9 mouse cellular contexts compared by ENCODE assay signal in genomic region chr14:109891151-109891895, GRCm38 (mm10).
DNase-seq lines count a peak whose midpoint lies in the region; ATAC-seq and TF ChIP-seq lines count a peak whose summit lies in the region.
"Had no signal": no experiment of that assay in that cellular context is flagged by ENCODE, and none has a peak within 500 bp of the region (broad histone marks: within the 10 kb centered on the region; RNA-seq: fewer than 3 reads in every experiment).

No protein-coding gene starts in this region.

- no peaks in the 10 kb centered on the region for H3K9me3 ChIP-seq in hindbrain, postnatal 0 days (ENCODE audit: low read length)
- H3K9me3 ChIP-seq: liver, embryonic 13.5 days had no signal

- H3K36me3 ChIP-seq in hindbrain, postnatal 0 days (ENCODE audit: insufficient read depth, low read length), result no peaks in the 10 kb centered on the region
- H3K36me3 ChIP-seq: liver, embryonic 13.5 days had no signal

- H3K4me2 ChIP-seq in hindbrain, postnatal 0 days (ENCODE audit: low read depth, low read length), result no peak overlapping the region
- H3K4me2 ChIP-seq: liver, embryonic 13.5 days had no signal

- H3K4me3 ChIP-seq in hindbrain, postnatal 0 days (ENCODE audit: low read length), result no peak overlapping the region
- H3K4me3 ChIP-seq: liver, embryonic 13.5 days had no signal

- no peak overlapping the region for H3K9ac ChIP-seq in hindbrain, postnatal 0 days (replicated peaks; ENCODE audit: low read length)
- H3K9ac ChIP-seq: liver, embryonic 13.5 days had no signal

- no peak overlapping the region for H3K27ac ChIP-seq in hindbrain, postnatal 0 days
- H3K27ac ChIP-seq: liver, embryonic 13.5 days had no signal

- peak; percentile 58 for TF ChIP-seq CTCF in hindbrain, postnatal 0 days (IDR thresholded peaks at IDR 0.05; ENCODE audit: low read depth)

- WGBS in hindbrain, postnatal 0 days, result 55% methylated on average over 3 of the region's 3 CpGs

- no peaks in the 10 kb centered on the region for H3K27me3 ChIP-seq in hindbrain, postnatal 0 days (ENCODE audit: insufficient read depth, low read length)
- H3K27me3 ChIP-seq: liver, embryonic 13.5 days had no signal

- H3K4me1 ChIP-seq in hindbrain, postnatal 0 days (ENCODE audit: insufficient read depth, low read length), result no peaks in the 10 kb centered on the region
- H3K4me1 ChIP-seq: liver, embryonic 13.5 days had no signal

- no peak for DNase-seq in frontal cortex, postnatal 10 days (ENCODE audit: low spot score in 2 of 2)
- DNase-seq in lung, postnatal 10 days, result peak; percentile 3
- DNase-seq in lung, postnatal 36 days, result no peak
- DNase-seq in hindbrain, postnatal 0 days (ENCODE audit: low spot score), result peak; percentile 60
- peak; percentile 28 for DNase-seq in retina, postnatal 1 day
- DNase-seq in B cell, adult 2 months, result no peak
- no peak for DNase-seq in heart, adult 8-10 months (ENCODE audit: low spot score)
- DNase-seq: liver, embryonic 13.5 days had no signal

- peak; percentile 64; the same call in 1 of the 2 replicates for ATAC-seq in frontal cortex, adult (ENCODE audit: low TSS enrichment)
- peak; percentile 72; the same call in 1 of the 2 replicates for ATAC-seq in hindbrain, postnatal 0 days

Comparison
In these comparisons a context has a peak if more than half of its experiments do, and no peak if none do; other contexts are left out.
1. DNase-seq: peak in lung, postnatal 10 days (single experiment), hindbrain, postnatal 0 days (single experiment) and retina, postnatal 1 day (single experiment); none in frontal cortex, postnatal 10 days (0 of 2), lung, postnatal 36 days (single experiment), B cell, adult 2 months (0 of 2) and heart, adult 8-10 months (single experiment).